Mouse (Mus musculus): Measurements from ENCODE around the gene Zfp423. TPM values are rescaled to one million over a fixed set of nuclear protein-coding genes. Genes with fewer than 3 reads are reported as not detected.

Zfp423 gene
- polyA plus RNA-seq, 1 experiment from 2014 or later = 0.01 TPM

GRCm38 (mm10) chr8:87662307-87662771 lies 297.1 kb downstream of the Zfp423 start:
- in situ Hi-C loops (cut with MboI; ENCODE audit: low pct_unique_long_range_greater_than_20kb) = no loop called here
- H3K27me3 ChIP-seq = peaks cover 54% of the 10 kb centered on the region
- no peak for TF ChIP-seq CTCF (IDR thresholded peaks at IDR 0.05)
- ChIA-PET CTCF (no interaction called here), POLR2A (no interaction called here)
- ATAC-seq (no peak), DNase-seq (ENCODE audit: low read depth, low spot score) (no peak)

GRCm38 (mm10) chr8:87660916-87661910 lies 298.2 kb downstream of the Zfp423 start:
- DNase-seq (ENCODE audit: low read depth, low spot score) (no peak), ATAC-seq (no peak)
- ChIA-PET CTCF (no interaction called here), POLR2A (no interaction called here)
- peaks cover 59% of the 10 kb centered on the region for H3K27me3 ChIP-seq
- in situ Hi-C loops (cut with MboI; ENCODE audit: low pct_unique_long_range_greater_than_20kb) = no loop called here
- TF ChIP-seq CTCF (IDR thresholded peaks at IDR 0.05) = no peak

GRCm38 (mm10) chr8:87660029-87660915 lies 299.1 kb downstream of the Zfp423 start:
- DNase-seq (ENCODE audit: low read depth, low spot score) (no peak), ATAC-seq (no peak)
- ChIA-PET CTCF (no interaction called here), POLR2A (no interaction called here)
- H3K27me3 ChIP-seq = peaks cover 57% of the 10 kb centered on the region
- no peak for TF ChIP-seq CTCF (IDR thresholded peaks at IDR 0.05)
- in situ Hi-C loops (cut with MboI; ENCODE audit: low pct_unique_long_range_greater_than_20kb) = no loop called here

- peaks cover 37% of the 10 kb centered on the region for H3K27me3 ChIP-seq
- in situ Hi-C loops (cut with MboI; ENCODE audit: low pct_unique_long_range_greater_than_20kb) = no loop called here
- ChIA-PET CTCF (no interaction called here), POLR2A (no interaction called here)
- TF ChIP-seq CTCF (IDR thresholded peaks at IDR 0.05) = no peak
- DNase-seq (ENCODE audit: low read depth, low spot score) (no peak), ATAC-seq (no peak)
These were observed 301.9 kb downstream of the Zfp423 start for GRCm38 (mm10) chr8:87657488-87657887.

GRCm38 (mm10) chr8:87656484-87657230 lies 302.7 kb downstream of the Zfp423 start:
- POLR2A ChIA-PET = no interaction called here
- no peak for TF ChIP-seq CTCF (IDR thresholded peaks at IDR 0.05)
- no peak for DNase-seq (ENCODE audit: low read depth, low spot score)
- in situ Hi-C loops (cut with MboI; ENCODE audit: low pct_unique_long_range_greater_than_20kb) = no loop called here
- H3K27me3 ChIP-seq = peaks cover 33% of the 10 kb centered on the region
- CTCF ChIA-PET = no interaction called here
- no peak for ATAC-seq

- in situ Hi-C loops (cut with MboI; ENCODE audit: low pct_unique_long_range_greater_than_20kb) = no loop called here
- no peak for TF ChIP-seq CTCF (IDR thresholded peaks at IDR 0.05)
- ChIA-PET POLR2A (no interaction called here), CTCF (no interaction called here)
- ATAC-seq (no peak), DNase-seq (ENCODE audit: low read depth, low spot score) (no peak)
- peaks cover 27% of the 10 kb centered on the region for H3K27me3 ChIP-seq
These were observed 303.4 kb downstream of the Zfp423 start for GRCm38 (mm10) chr8:87655946-87656345.

- in situ Hi-C loops (cut with MboI; ENCODE audit: low pct_unique_long_range_greater_than_20kb) = no loop called here
- peaks cover 30% of the 10 kb centered on the region for H3K27me3 ChIP-seq
- TF ChIP-seq CTCF (IDR thresholded peaks at IDR 0.05) = no peak
- ChIA-PET POLR2A (no interaction called here), CTCF (no interaction called here)
- no peak for ATAC-seq
- DNase-seq (ENCODE audit: low read depth, low spot score) = no peak
These were observed 311.6 kb downstream of the Zfp423 start for GRCm38 (mm10) chr8:87647781-87648180.

- DNase-seq (ENCODE audit: low read depth, low spot score) = no peak
- POLR2A ChIA-PET = no interaction called here
- peaks cover 30% of the 10 kb centered on the region for H3K27me3 ChIP-seq
- TF ChIP-seq CTCF (IDR thresholded peaks at IDR 0.05) = no peak
- no peak for ATAC-seq
- CTCF ChIA-PET = no interaction called here
- in situ Hi-C loops (cut with MboI; ENCODE audit: low pct_unique_long_range_greater_than_20kb) = no loop called here
These were observed 313.4 kb downstream of the Zfp423 start for GRCm38 (mm10) chr8:87645829-87646483.

- DNase-seq (ENCODE audit: low read depth, low spot score) (no peak), ATAC-seq (no peak)
- ChIA-PET POLR2A (no interaction called here), CTCF (no interaction called here)
- in situ Hi-C loops (cut with MboI; ENCODE audit: low pct_unique_long_range_greater_than_20kb) = no loop called here
- peaks cover 30% of the 10 kb centered on the region for H3K27me3 ChIP-seq
- no peak for TF ChIP-seq CTCF (IDR thresholded peaks at IDR 0.05)
These were observed 314.0 kb downstream of the Zfp423 start for GRCm38 (mm10) chr8:87645371-87645770.

GRCm38 (mm10) chr8:87640930-87641329 lies 318.5 kb downstream of the Zfp423 start:
- TF ChIP-seq CTCF (IDR thresholded peaks at IDR 0.05) = no peak
- ATAC-seq (no peak), DNase-seq (ENCODE audit: low read depth, low spot score) (no peak)
- in situ Hi-C loops (cut with MboI; ENCODE audit: low pct_unique_long_range_greater_than_20kb) = no loop called here
- ChIA-PET CTCF (no interaction called here), POLR2A (no interaction called here)
- peaks cover 32% of the 10 kb centered on the region for H3K27me3 ChIP-seq
